Mouse (Mus musculus) forebrain, embryonic 12.5 days (tissue): ENCODE data around the gene Gm26620. TPM values are rescaled to one million over a fixed set of nuclear protein-coding genes. Genes with fewer than 3 reads are reported as not detected.

Source experiments
- ATAC-seq: fragments of 200-750 bp; cut with Nextera tagmentation; 2 replicates; pipeline ENCODE4 v1.8.0; 2017; ENCODE audit warnings: moderate TSS enrichment; ENCODE audit not compliant: low FRiP score
- H3K27ac ChIP-seq: fragments of 300-500 bp; sonication (generic); 2 replicates; pipeline ENCODE4 v1.5.1; 2016; ENCODE audit warnings: mild to moderate bottlenecking
- H3K27me3 ChIP-seq: fragments of 300-500 bp; sonication (generic); 2 replicates; pipeline ENCODE4 v1.6.1; 2016; ENCODE audit warnings: mild to moderate bottlenecking
- H3K36me3 ChIP-seq: fragments of 300-500 bp; sonication (generic); replicated peaks from 2 replicates; pipeline ENCODE4 v1.6.1; 2016; ENCODE audit warnings: mild to moderate bottlenecking
- H3K4me1 ChIP-seq: fragments of 300-500 bp; sonication (generic); 2 replicates; pipeline ENCODE4 v1.6.1; 2016
- H3K4me2 ChIP-seq: fragments of 300-500 bp; sonication (generic); 2 replicates; pipeline ENCODE4 v1.6.1; 2016; ENCODE audit warnings: mild to moderate bottlenecking, moderate library complexity
- H3K4me3 ChIP-seq: fragments of 300-500 bp; sonication (generic); replicated peaks from 2 replicates; pipeline ENCODE4 v1.5.1; 2016; ENCODE audit warnings: mild to moderate bottlenecking
- H3K9ac ChIP-seq: fragments of 300-500 bp; sonication (generic); 2 replicates; pipeline ENCODE4 v1.6.1; 2016; ENCODE audit warnings: mild to moderate bottlenecking
- H3K9me3 ChIP-seq: fragments of 300-500 bp; sonication (generic); 2 replicates; pipeline ENCODE4 v1.6.1; 2016
- WGBS: fragments of 180-500 bp; shearing (Covaris S2); methylation state at CpG from one replicate; pipeline ENCODE4 v1.1.7; 2016; 5-methylcytosine and 5-hydroxymethylcytosine counted together
- polyA plus RNA-seq: library from polyadenylated mRNA; unstranded; fragments of >200 nt; fragmentation: Nextera tagmentation; extraction: Ambion mirVana; gene quantifications from 2 replicates; pipeline ENCODE4 v1.2.1, GENCODE M21; 2016

Gm26620 gene
- polyA plus RNA-seq, 1 experiment from 2014 or later, result not detected

DNA sequence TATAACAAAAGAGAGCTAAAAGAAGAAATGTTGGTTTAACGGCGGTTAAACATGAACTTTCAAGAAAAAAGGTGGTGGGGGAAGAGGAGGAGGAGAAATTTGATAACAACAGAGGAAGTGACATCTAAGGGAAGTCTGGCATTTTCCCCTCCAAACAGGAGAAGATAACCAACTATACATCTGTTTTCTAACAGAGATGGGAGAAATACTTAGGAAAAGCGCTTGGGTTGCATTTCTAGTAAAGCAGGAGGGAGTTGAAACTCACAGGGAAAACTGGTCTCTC, 22.5 kb upstream of the Gm26620 start:
- Histone ChIP-seq H3K9me3 (no peaks in the 10 kb centered on the region), H3K27ac (no peak overlapping the region), H3K4me3 (no peak overlapping the region), H3K4me1 (peaks cover 9% of the 10 kb centered on the region), H3K9ac (no peak overlapping the region), H3K27me3 (no peaks in the 10 kb centered on the region), H3K4me2 (no peak overlapping the region), H3K36me3 (no peaks in the 10 kb centered on the region)
- WGBS, result 68% methylated on average over 3 of the region's 3 CpGs
- ATAC-seq, result no peak

GRCm38 (mm10) chr1:170863033-170863432, 21.8 kb upstream of the Gm26620 start:
- H3K9ac ChIP-seq, result no peak overlapping the region
- no peak for ATAC-seq
- WGBS, result 81% methylated on average over 4 of the region's 4 CpGs

DNA sequence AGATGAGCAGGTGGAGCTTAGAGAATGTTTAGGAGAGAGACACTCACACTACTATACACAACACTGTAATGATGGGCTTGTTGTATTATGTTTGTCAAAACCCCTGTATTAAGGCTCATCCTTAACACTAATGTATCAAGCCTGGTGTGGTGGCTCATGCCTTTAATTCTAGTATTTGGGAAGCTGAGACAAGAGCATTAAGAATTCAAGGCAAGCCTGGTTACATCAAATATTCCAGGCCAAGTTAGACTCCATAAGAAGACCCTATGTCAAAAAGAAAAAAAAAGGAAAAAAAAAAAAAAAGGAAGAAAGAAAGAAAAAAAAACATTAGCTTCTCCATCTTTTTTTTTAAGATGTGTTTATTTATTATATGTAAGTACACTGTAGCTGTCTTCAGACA, 20.6 kb upstream of the Gm26620 start:
- H3K9me3 ChIP-seq, result no peaks in the 10 kb centered on the region
- H3K27me3 ChIP-seq, result no peaks in the 10 kb centered on the region
- no peaks in the 10 kb centered on the region for H3K36me3 ChIP-seq
- H3K4me2 ChIP-seq, result no peak overlapping the region
- H3K9ac ChIP-seq, result no peak overlapping the region
- H3K4me3 ChIP-seq, result no peak overlapping the region
- H3K27ac ChIP-seq, result no peak overlapping the region
- no peak for ATAC-seq
- peaks cover 9% of the 10 kb centered on the region for H3K4me1 ChIP-seq

More at GRCm38 (mm10) chr1:170863033-170863432, 21.8 kb upstream of the Gm26620 start:
- no peak overlapping the region for H3K4me3 ChIP-seq
- H3K4me2 ChIP-seq, result no peak overlapping the region
- H3K36me3 ChIP-seq, result no peaks in the 10 kb centered on the region
- H3K27me3 ChIP-seq, result no peaks in the 10 kb centered on the region
- H3K4me1 ChIP-seq, result peaks cover 9% of the 10 kb centered on the region
- H3K9me3 ChIP-seq, result no peaks in the 10 kb centered on the region
- H3K27ac ChIP-seq, result no peak overlapping the region

GRCm38 (mm10) chr1:170864754-170865153, 20.1 kb upstream of the Gm26620 start:
- no peak overlapping the region for H3K4me2 ChIP-seq
- no peaks in the 10 kb centered on the region for H3K9me3 ChIP-seq
- no peaks in the 10 kb centered on the region for H3K36me3 ChIP-seq
- no peaks in the 10 kb centered on the region for H3K27me3 ChIP-seq
- no peak overlapping the region for H3K4me3 ChIP-seq
- ATAC-seq, result no peak
- 85% methylated on average over 3 of the region's 3 CpGs for WGBS
- H3K9ac ChIP-seq, result no peak overlapping the region
- H3K27ac ChIP-seq, result no peak overlapping the region
- peaks cover 9% of the 10 kb centered on the region for H3K4me1 ChIP-seq

DNA sequence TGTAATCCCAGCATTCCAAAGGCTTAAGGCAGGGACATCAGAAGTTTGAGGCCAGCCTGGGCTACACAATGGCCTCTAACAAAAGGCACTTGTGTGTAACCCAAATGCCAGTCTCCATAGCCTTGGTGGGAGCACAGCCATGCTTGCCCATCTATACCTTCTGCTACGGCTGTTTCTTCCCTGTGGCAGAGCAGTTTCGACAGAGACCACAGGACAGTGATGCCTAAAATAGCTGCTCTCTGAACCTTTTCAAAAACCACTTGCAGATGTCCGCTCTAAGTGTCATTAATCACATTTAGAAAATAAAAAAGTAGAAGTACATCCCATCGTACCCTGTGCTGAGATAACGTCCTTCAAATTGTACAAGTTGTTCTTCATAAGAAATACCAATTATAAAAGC, 19.5 kb upstream of the Gm26620 start:
- no peak overlapping the region for H3K4me2 ChIP-seq
- H3K27me3 ChIP-seq, result no peaks in the 10 kb centered on the region
- no peak overlapping the region for H3K27ac ChIP-seq
- no peaks in the 10 kb centered on the region for H3K9me3 ChIP-seq
- no peak overlapping the region for H3K9ac ChIP-seq
- H3K4me1 ChIP-seq, result peaks cover 9% of the 10 kb centered on the region
- ATAC-seq, result no peak
- no peaks in the 10 kb centered on the region for H3K36me3 ChIP-seq
- H3K4me3 ChIP-seq, result no peak overlapping the region
- WGBS, result 93% methylated on average over 5 of the region's 5 CpGs

DNA sequence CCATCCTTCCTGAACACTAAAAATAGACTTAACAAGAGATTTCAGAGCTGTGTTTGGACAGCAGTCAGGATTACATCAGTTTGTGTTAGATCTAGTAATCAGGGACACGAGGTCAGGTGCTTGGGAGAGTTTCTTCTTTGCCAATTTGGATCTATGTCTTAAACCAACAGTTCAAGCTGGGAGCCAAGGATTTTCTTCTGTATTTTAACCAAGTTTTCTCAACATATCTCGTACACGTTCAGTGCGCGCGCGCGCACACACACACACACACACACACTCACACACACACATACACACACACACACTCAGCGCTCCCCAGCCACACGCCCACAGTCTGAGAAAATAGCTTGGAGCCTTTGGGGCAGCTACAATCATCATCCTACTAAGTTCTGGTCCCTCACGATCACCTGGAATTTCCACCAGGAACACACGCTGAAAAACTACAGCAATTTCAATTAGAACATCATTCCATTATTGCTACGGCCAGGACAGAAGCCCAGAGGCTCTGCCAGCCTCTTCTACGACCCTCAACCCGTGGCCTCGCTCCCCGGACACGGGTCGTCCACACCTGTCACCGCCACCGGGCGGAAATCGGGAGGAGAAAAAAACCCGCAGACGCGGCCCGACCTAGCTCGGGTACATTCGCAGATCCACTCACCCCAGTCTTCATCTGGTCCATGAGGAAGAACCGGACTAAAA, 17.7 kb upstream of the Gm26620 start:
- Histone ChIP-seq H3K9me3 (no peaks in the 10 kb centered on the region), H3K36me3 (no peaks in the 10 kb centered on the region; the same call in 1 of the 2 replicates), H3K4me3 (peak overlapping the region; percentile 89), H3K27me3 (no peaks in the 10 kb centered on the region), H3K27ac (peak overlapping the region; percentile 61), H3K9ac (peak overlapping the region; percentile 80), H3K4me1 (peaks cover 9% of the 10 kb centered on the region), H3K4me2 (peak overlapping the region; percentile 85)
- WGBS, result 4% methylated on average over 30 of the region's 30 CpGs
- ATAC-seq, result peak; percentile 47

DNA sequence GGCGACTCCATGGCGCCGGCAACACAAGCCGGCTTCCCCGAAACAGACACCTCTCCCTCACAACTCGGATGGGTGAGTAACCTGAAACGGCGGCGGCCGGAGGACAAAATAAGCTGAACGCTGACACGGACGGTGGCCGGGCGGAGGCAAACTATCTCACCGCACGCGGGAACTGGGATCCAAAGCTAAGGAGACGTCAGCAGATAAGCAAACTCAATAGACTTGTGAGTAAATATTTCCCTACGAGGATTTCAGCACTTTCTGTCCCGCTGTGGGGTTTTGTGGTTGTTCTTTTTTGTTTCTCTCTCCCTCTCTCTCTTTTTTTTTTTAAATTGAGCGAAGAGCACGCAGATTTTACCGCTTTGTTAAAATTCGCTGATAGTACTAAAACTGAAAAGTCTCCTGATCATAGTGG, 17.2 kb upstream of the Gm26620 start, which contains the start of gene Atf6:
Gene Atf6, minus strand, starts transcription at position 81 of the 415 bp plus-strand sequence.
- Histone ChIP-seq H3K36me3 (no peaks in the 10 kb centered on the region; the same call in 1 of the 2 replicates), H3K27me3 (no peaks in the 10 kb centered on the region), H3K4me1 (peaks cover 9% of the 10 kb centered on the region), H3K4me3 (peak within 1 kb of the TSS; percentile 89), H3K9me3 (no peaks in the 10 kb centered on the region), H3K27ac (peak within 1 kb of the TSS; percentile 61), H3K4me2 (peak within 1 kb of the TSS; percentile 85), H3K9ac (peak within 1 kb of the TSS; percentile 80)
- ATAC-seq, result peak; percentile 70
- under 1% methylated on average over 25 of the region's 25 CpGs for WGBS

GRCm38 (mm10) chr1:170868107-170868904, 16.6 kb upstream of the Gm26620 start:
- H3K9me3 ChIP-seq, result no peaks in the 10 kb centered on the region
- H3K27me3 ChIP-seq, result no peaks in the 10 kb centered on the region
- peak overlapping the region; percentile 85 for H3K4me2 ChIP-seq
- WGBS, result under 1% methylated on average over 33 of the region's 33 CpGs
- peak; percentile 87 for ATAC-seq
- peak overlapping the region; percentile 65 for H3K9ac ChIP-seq
- peak overlapping the region; percentile 89 for H3K4me3 ChIP-seq
- H3K36me3 ChIP-seq, result no peaks in the 10 kb centered on the region; the same call in none of the 2 replicates
- H3K27ac ChIP-seq, result no peak overlapping the region
- peaks cover 9% of the 10 kb centered on the region for H3K4me1 ChIP-seq

DNA sequence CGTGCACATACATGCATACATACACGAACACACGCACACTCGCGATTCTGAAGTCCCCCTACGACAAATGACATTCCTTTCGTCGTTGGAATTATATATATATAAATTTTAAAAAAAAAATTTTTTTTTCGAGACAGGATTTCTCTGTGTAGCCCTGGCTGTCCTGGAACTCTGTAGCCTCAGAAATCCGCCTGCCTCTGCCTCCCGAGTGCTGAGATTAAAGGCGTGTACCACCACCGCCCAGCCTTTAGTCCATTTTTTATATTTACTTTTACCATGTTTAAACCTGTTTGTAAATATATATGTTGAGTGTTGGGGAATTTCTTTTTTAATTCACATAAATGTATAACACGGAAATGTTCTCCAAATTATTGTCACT, 16.0 kb upstream of the Gm26620 start:
- peak overlapping the region; percentile 85 for H3K4me2 ChIP-seq
- H3K9me3 ChIP-seq, result no peaks in the 10 kb centered on the region
- H3K27ac ChIP-seq, result no peak overlapping the region
- H3K9ac ChIP-seq, result peak overlapping the region; percentile 65
- peak overlapping the region; percentile 89 for H3K4me3 ChIP-seq
- H3K27me3 ChIP-seq, result no peaks in the 10 kb centered on the region
- peaks cover 9% of the 10 kb centered on the region for H3K4me1 ChIP-seq
- peak; percentile 34; the same call in 1 of the 2 replicates for ATAC-seq
- WGBS, result 16% methylated on average over 14 of the region's 14 CpGs
- no peaks in the 10 kb centered on the region; the same call in none of the 2 replicates for H3K36me3 ChIP-seq

GRCm38 (mm10) chr1:170871402-170871801, 13.5 kb upstream of the Gm26620 start:
- no peak for ATAC-seq
- Histone ChIP-seq H3K27me3 (no peaks in the 10 kb centered on the region), H3K27ac (no peak overlapping the region), H3K4me1 (peaks cover 8% of the 10 kb centered on the region), H3K9ac (no peak overlapping the region), H3K9me3 (no peaks in the 10 kb centered on the region), H3K4me2 (no peak overlapping the region), H3K36me3 (peaks cover 5% of the 10 kb centered on the region), H3K4me3 (no peak overlapping the region)
- WGBS, result 85% methylated on average over 6 of the region's 6 CpGs

DNA sequence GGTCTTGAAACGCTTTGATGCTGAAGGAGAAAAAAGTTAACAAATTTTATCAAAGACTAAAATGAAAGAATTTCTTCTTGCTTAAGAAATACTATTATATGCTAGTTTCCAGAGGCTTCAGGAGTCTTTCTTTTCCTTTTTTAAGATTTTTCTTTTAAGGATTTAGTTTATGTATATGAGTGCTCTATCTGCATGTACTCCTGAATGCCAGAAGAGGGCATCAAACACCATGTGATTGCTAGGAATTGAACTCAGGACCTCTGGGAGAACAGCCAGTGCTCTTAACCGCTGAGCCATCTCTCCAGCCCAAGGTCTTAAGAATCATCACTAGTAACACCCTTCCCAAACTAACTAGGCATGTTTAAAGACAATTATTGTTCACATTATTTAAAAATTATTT, 12.9 kb upstream of the Gm26620 start:
- 92% methylated on average over 2 of the region's 2 CpGs for WGBS

GRCm38 (mm10) chr1:170875676-170876075, 9.2 kb upstream of the Gm26620 start:
- no peak overlapping the region for H3K27ac ChIP-seq
- ATAC-seq, result no peak
- H3K9me3 ChIP-seq, result no peaks in the 10 kb centered on the region
- peaks cover 20% of the 10 kb centered on the region for H3K36me3 ChIP-seq
- WGBS, result 87% methylated on average over 3 of the region's 3 CpGs
- no peaks in the 10 kb centered on the region for H3K4me1 ChIP-seq
- H3K4me2 ChIP-seq, result no peak overlapping the region
- no peaks in the 10 kb centered on the region for H3K27me3 ChIP-seq
- H3K9ac ChIP-seq, result no peak overlapping the region
- H3K4me3 ChIP-seq, result no peak overlapping the region

More for the DNA sequence above, 12.9 kb upstream of the Gm26620 start:
- Histone ChIP-seq H3K27ac (no peak overlapping the region), H3K27me3 (no peaks in the 10 kb centered on the region), H3K4me1 (peaks cover 2% of the 10 kb centered on the region), H3K4me3 (no peak overlapping the region), H3K9me3 (no peaks in the 10 kb centered on the region), H3K36me3 (peaks cover 10% of the 10 kb centered on the region), H3K4me2 (no peak overlapping the region), H3K9ac (no peak overlapping the region)
- no peak for ATAC-seq
